ENCODE assay signal across 8 mouse cellular contexts in the genomic region with DNA sequence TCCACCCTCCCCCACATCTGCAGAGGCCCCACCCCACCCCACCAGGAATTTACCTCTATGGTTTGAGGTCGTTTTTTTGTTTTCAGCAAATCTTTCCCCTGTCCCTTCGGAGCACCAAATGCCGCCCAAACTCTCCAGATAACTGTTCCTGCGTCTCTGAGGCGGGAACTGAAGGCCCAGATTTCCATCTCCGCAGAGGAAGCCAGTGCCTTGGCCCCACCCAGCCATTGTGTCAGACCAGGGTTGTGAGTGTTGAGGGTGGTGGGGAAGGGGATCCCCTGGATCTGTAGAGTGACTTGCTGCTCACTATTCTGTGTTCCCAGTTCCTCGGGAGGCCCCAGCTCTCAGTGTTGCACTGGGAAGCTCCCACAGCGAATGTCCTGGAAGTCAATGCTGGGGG. TPM values are rescaled to one million over a fixed set of nuclear protein-coding genes. Genes with fewer than 3 reads are reported as not detected.
A peak's percentile ranks its signal among the peaks of the same experiment; 100 is the strongest.
DNase-seq lines count a peak whose midpoint lies in the region; ATAC-seq and TF ChIP-seq lines count a peak whose summit lies in the region.

Arhgef15 (minus strand) TSS at position 173 of the 400 bp plus-strand sequence.

- 39% methylated on average over 8 of the region's 8 CpGs for WGBS in kidney, embryonic 14.5 days
- WGBS in forebrain, embryonic 13.5 days = 45% methylated on average over 8 of the region's 8 CpGs
- 39% methylated on average over 8 of the region's 8 CpGs for WGBS in hindbrain, embryonic 16.5 days
- WGBS in lung, embryonic 14.5 days = 42% methylated on average over 8 of the region's 8 CpGs

- H3K9ac ChIP-seq in kidney, embryonic 14.5 days (ENCODE audit: low read depth, low read length) = peak within 1 kb of the TSS; percentile 28
- no peak within 1 kb of the TSS for H3K9ac ChIP-seq in forebrain, embryonic 13.5 days
- H3K9ac ChIP-seq in hindbrain, embryonic 16.5 days (ENCODE audit: low read depth, low read length) = no peak within 1 kb of the TSS; the same call in 1 of the 2 replicates
- H3K9ac ChIP-seq in lung, embryonic 14.5 days = peak within 1 kb of the TSS; percentile 17; the same call in 1 of the 2 replicates

- peak within 1 kb of the TSS; percentile 30 for H3K4me3 ChIP-seq in kidney, embryonic 14.5 days (ENCODE audit: low read length)
- no peak within 1 kb of the TSS for H3K4me3 ChIP-seq in forebrain, embryonic 13.5 days
- 0 out of 2 replicates have a peak within 1 kb of the TSS, but pooled peaks have one; percentile 3 for H3K4me3 ChIP-seq in hindbrain, embryonic 16.5 days (ENCODE audit: low read length)
- peak within 1 kb of the TSS; percentile 28 for H3K4me3 ChIP-seq in lung, embryonic 14.5 days (ENCODE audit: low read depth, low read length)

- TF ChIP-seq CTCF in lung, embryonic 14.5 days (IDR thresholded peaks at IDR 0.05; ENCODE audit: low read depth) = no peak

- H3K4me2 ChIP-seq in kidney, embryonic 14.5 days (replicated peaks; ENCODE audit: low read depth, low read length) = peak within 1 kb of the TSS; percentile 6; the same call in 1 of the 2 replicates
- no peak within 1 kb of the TSS for H3K4me2 ChIP-seq in forebrain, embryonic 13.5 days
- H3K4me2 ChIP-seq in hindbrain, embryonic 16.5 days (ENCODE audit: low read length) = no peak within 1 kb of the TSS
- H3K4me2 ChIP-seq in lung, embryonic 14.5 days = peak within 1 kb of the TSS; percentile 52

- H3K36me3 ChIP-seq in kidney, embryonic 14.5 days (ENCODE audit: control insufficient read depth, insufficient read depth, low read length) = no peaks in the 10 kb centered on the region
- no peaks in the 10 kb centered on the region for H3K36me3 ChIP-seq in forebrain, embryonic 13.5 days (ENCODE audit: poor library complexity, severe bottlenecking)
- no peaks in the 10 kb centered on the region for H3K36me3 ChIP-seq in hindbrain, embryonic 16.5 days (ENCODE audit: control insufficient read depth, insufficient read depth, low read length)
- H3K36me3 ChIP-seq in lung, embryonic 14.5 days (ENCODE audit: insufficient read depth) = no peaks in the 10 kb centered on the region

- peaks cover 16% of the 10 kb centered on the region for H3K27me3 ChIP-seq in kidney, embryonic 14.5 days (ENCODE audit: control insufficient read depth, insufficient read depth, low read length)
- peaks cover 48% of the 10 kb centered on the region for H3K27me3 ChIP-seq in forebrain, embryonic 13.5 days
- H3K27me3 ChIP-seq in hindbrain, embryonic 16.5 days (replicated peaks; ENCODE audit: control insufficient read depth, insufficient read depth, low read length) = peaks cover 23% of the 10 kb centered on the region
- H3K27me3 ChIP-seq in lung, embryonic 14.5 days (ENCODE audit: insufficient read depth, low read length) = peaks cover 29% of the 10 kb centered on the region

- H3K27ac ChIP-seq in kidney, embryonic 14.5 days (ENCODE audit: low read depth, low read length) = peak within 1 kb of the TSS; percentile 60; the same call in 1 of the 2 replicates
- H3K27ac ChIP-seq in forebrain, embryonic 13.5 days = peak within 1 kb of the TSS; percentile 14; the same call in 1 of the 2 replicates
- H3K27ac ChIP-seq in hindbrain, embryonic 16.5 days (ENCODE audit: low read depth, low read length) = peak within 1 kb of the TSS; percentile 16; the same call in 1 of the 2 replicates
- peak within 1 kb of the TSS; percentile 58; the same call in 1 of the 2 replicates for H3K27ac ChIP-seq in lung, embryonic 14.5 days (ENCODE audit: low read depth)

- ATAC-seq in kidney, embryonic 14.5 days (ENCODE audit: low FRiP score, low TSS enrichment) = no peak
- ATAC-seq in forebrain, embryonic 13.5 days = no peak
- ATAC-seq in hindbrain, embryonic 16.5 days = no peak
- no peak for ATAC-seq in lung, embryonic 14.5 days (ENCODE audit: insufficient read depth)

- DNase-seq in kidney, adult 9 months = no peak
- no peak for DNase-seq in lung, embryonic 14.5 days
- no peak for DNase-seq in right cerebral cortex, postnatal 4 days
- no peak for DNase-seq in cerebellum, postnatal 4 days (ENCODE audit: low spot score in 2 of 2)
- DNase-seq in right cerebral cortex, adult 18-20 months = no peak

- H3K9me3 ChIP-seq in kidney, embryonic 14.5 days (ENCODE audit: control insufficient read depth, low read length) = no peaks in the 10 kb centered on the region
- no peaks in the 10 kb centered on the region for H3K9me3 ChIP-seq in forebrain, embryonic 13.5 days (replicated peaks)
- H3K9me3 ChIP-seq in hindbrain, embryonic 16.5 days (ENCODE audit: control insufficient read depth, low read length) = no peaks in the 10 kb centered on the region
- H3K9me3 ChIP-seq in lung, embryonic 14.5 days (ENCODE audit: low read depth, low read length) = no peaks in the 10 kb centered on the region

- no peaks in the 10 kb centered on the region; the same call in 1 of the 2 replicates for H3K4me1 ChIP-seq in kidney, embryonic 14.5 days (ENCODE audit: control insufficient read depth, insufficient read depth, low read length)
- H3K4me1 ChIP-seq in forebrain, embryonic 13.5 days = peaks cover 16% of the 10 kb centered on the region
- H3K4me1 ChIP-seq in hindbrain, embryonic 16.5 days (ENCODE audit: control insufficient read depth, insufficient read depth, low read depth, low read length) = peaks cover 11% of the 10 kb centered on the region
- H3K4me1 ChIP-seq in lung, embryonic 14.5 days (ENCODE audit: insufficient read depth) = no peaks in the 10 kb centered on the region

RNA-seq across cellular contexts. Expression of gene Arhgef15, which starts in this region (rescaled TPM):
- 10.2 and 15.9 TPM in 2 replicates for polyA plus RNA-seq in kidney, embryonic 14.5 days (2014; fragmentation: Nextera tagmentation; extraction: Ambion mirVana)
- 5.9 and 6.8 TPM in 2 replicates for polyA plus RNA-seq in forebrain, embryonic 13.5 days (2015; fragmentation: Nextera tagmentation; extraction: Ambion mirVana)
- 27.2 and 33.9 TPM in 2 replicates for polyA plus RNA-seq in hindbrain, embryonic 16.5 days (2015; fragmentation: Nextera tagmentation; extraction: Ambion mirVana)
- 21.6 and 23.9 TPM in 2 replicates for polyA plus RNA-seq in lung, embryonic 14.5 days (2014; fragmentation: Nextera tagmentation; extraction: Ambion mirVana)

Comparison
In these comparisons a context has a peak if more than half of its experiments do, and no peak if none do; other contexts are left out.
1. H3K4me2 ChIP-seq: peak in kidney, embryonic 14.5 days (single experiment) and lung, embryonic 14.5 days (single experiment); none in forebrain, embryonic 13.5 days (single experiment) and hindbrain, embryonic 16.5 days (single experiment).
2. H3K9ac ChIP-seq: peak in kidney, embryonic 14.5 days (single experiment) and lung, embryonic 14.5 days (single experiment); none in forebrain, embryonic 13.5 days (single experiment) and hindbrain, embryonic 16.5 days (single experiment).
3. Peak in every context shown above with its lines, with median percentiles within 50 percentile points of each other: H3K27ac ChIP-seq.